Mouse (Mus musculus) limb, embryonic 13.5 days (tissue): Measurements from ENCODE around the gene Cox7b2. TPM values are rescaled to one million over a fixed set of nuclear protein-coding genes. Genes with fewer than 3 reads are reported as not detected.
"Not testable (repeated sequence)": the region's sequence is repeated elsewhere in the genome, so short reads cannot be mapped to it uniquely, and the experiment has no call there.

Experiments used
- ATAC-seq: fragments of 200-750 bp; cut with Nextera tagmentation; 2 replicates; pipeline ENCODE4 v1.8.0; 2017; ENCODE audit warnings: low read depth, moderate number of reproducible peaks, moderate TSS enrichment; ENCODE audit not compliant: low FRiP score
- H3K27ac ChIP-seq: fragments of 300-500 bp; sonication (generic); 2 replicates; pipeline ENCODE4 v1.5.1; 2015; ENCODE audit warnings: inconsistent platforms, mild to moderate bottlenecking, moderate library complexity
- H3K27me3 ChIP-seq: fragments of 300-500 bp; sonication (generic); 2 replicates; pipeline ENCODE4 v1.6.1; 2015; ENCODE audit warnings: mild to moderate bottlenecking, inconsistent platforms
- H3K36me3 ChIP-seq: fragments of 300-500 bp; sonication (generic); 2 replicates; pipeline ENCODE4 v1.6.1; 2015; ENCODE audit warnings: inconsistent platforms, mild to moderate bottlenecking, moderate library complexity
- H3K4me1 ChIP-seq: fragments of 300-500 bp; sonication (generic); 2 replicates; pipeline ENCODE4 v1.6.1; 2015; ENCODE audit warnings: inconsistent platforms
- H3K4me2 ChIP-seq: fragments of 300-500 bp; sonication (generic); replicated peaks from 2 replicates; pipeline ENCODE4 v1.6.1; 2015; ENCODE audit warnings: inconsistent platforms, mild to moderate bottlenecking, moderate library complexity
- H3K4me3 ChIP-seq: fragments of 300-500 bp; sonication (generic); 2 replicates; pipeline ENCODE4 v1.5.1; 2015; ENCODE audit warnings: moderate library complexity, mild to moderate bottlenecking, inconsistent platforms
- H3K9ac ChIP-seq: fragments of 300-500 bp; sonication (generic); 2 replicates; pipeline ENCODE4 v1.6.1; 2015; ENCODE audit warnings: mild to moderate bottlenecking, inconsistent platforms
- H3K9me3 ChIP-seq: fragments of 300-500 bp; sonication (generic); 2 replicates; pipeline ENCODE4 v1.6.1; 2016; ENCODE audit warnings: inconsistent platforms
- WGBS: fragments of 180-500 bp; shearing (Covaris S2); methylation state at CpG from one replicate; pipeline ENCODE4 v1.1.7; 2015; 5-methylcytosine and 5-hydroxymethylcytosine counted together
- polyA plus RNA-seq: library from polyadenylated mRNA; unstranded; fragments of >200 nt; fragmentation: Nextera tagmentation; extraction: Ambion mirVana; gene quantifications from 2 replicates; pipeline ENCODE4 v1.2.1, GENCODE M21; 2015

Gene Cox7b2
- 0.39 TPM in 1 of 2 replicates, not detected in the other for polyA plus RNA-seq

GRCm38 (mm10) chr5:71548079-71548478 is at the start of gene Cox7b2:
Cox7b2 (minus strand) TSS chr5:71548205.
- Histone ChIP-seq H3K4me2 (no peak within 1 kb of the TSS), H3K27me3 (no peaks in the 10 kb centered on the region), H3K4me1 (no peaks in the 10 kb centered on the region), H3K4me3 (no peak within 1 kb of the TSS), H3K9me3 (no peaks in the 10 kb centered on the region), H3K36me3 (no peaks in the 10 kb centered on the region), H3K9ac (no peak within 1 kb of the TSS), H3K27ac (no peak within 1 kb of the TSS)
- WGBS: 92% methylated on average over 10 of the region's 10 CpGs
- ATAC-seq: no peak

GRCm38 (mm10) chr5:71595321-71595720 is 47.3 kb upstream of the Cox7b2 start:
- WGBS: 83% methylated on average over 2 of the region's 2 CpGs
- no peak overlapping the region for H3K9ac ChIP-seq
- no peaks in the 10 kb centered on the region for H3K9me3 ChIP-seq
- H3K4me1 ChIP-seq: no peaks in the 10 kb centered on the region
- no peak overlapping the region for H3K4me3 ChIP-seq
- no peaks in the 10 kb centered on the region for H3K36me3 ChIP-seq
- H3K27ac ChIP-seq: no peak overlapping the region
- ATAC-seq: no peak
- no peaks in the 10 kb centered on the region for H3K27me3 ChIP-seq
- no peak overlapping the region for H3K4me2 ChIP-seq

GRCm38 (mm10) chr5:71593745-71594255 is 45.8 kb upstream of the Cox7b2 start:
- ATAC-seq: no peak
- Histone ChIP-seq H3K4me3 (no peak overlapping the region), H3K9ac (no peak overlapping the region), H3K27me3 (no peaks in the 10 kb centered on the region), H3K27ac (no peak overlapping the region), H3K9me3 (no peaks in the 10 kb centered on the region), H3K4me2 (no peak overlapping the region), H3K36me3 (no peaks in the 10 kb centered on the region), H3K4me1 (no peaks in the 10 kb centered on the region)
- WGBS: 80% methylated on average over 2 of the region's 2 CpGs

- Histone ChIP-seq H3K9ac (no peak overlapping the region), H3K4me2 (no peak overlapping the region), H3K27ac (no peak overlapping the region), H3K4me3 (no peak overlapping the region), H3K9me3 (no peaks in the 10 kb centered on the region), H3K27me3 (no peaks in the 10 kb centered on the region), H3K4me1 (no peaks in the 10 kb centered on the region), H3K36me3 (no peaks in the 10 kb centered on the region)
- 78% methylated on average over 9 of the region's 9 CpGs for WGBS
- ATAC-seq: no peak
Measured at GRCm38 (mm10) chr5:71571646-71572237, 23.7 kb upstream of the Cox7b2 start.

GRCm38 (mm10) chr5:71545554-71545953 is 2.5 kb downstream of the Cox7b2 start:
- H3K4me3 ChIP-seq: no peak overlapping the region
- no peaks in the 10 kb centered on the region for H3K9me3 ChIP-seq
- no peak overlapping the region for H3K9ac ChIP-seq
- no peak for ATAC-seq
- H3K27ac ChIP-seq: no peak overlapping the region
- H3K36me3 ChIP-seq: no peaks in the 10 kb centered on the region
- no peak overlapping the region for H3K4me2 ChIP-seq
- no peaks in the 10 kb centered on the region for H3K4me1 ChIP-seq
- H3K27me3 ChIP-seq: no peaks in the 10 kb centered on the region

- H3K27me3 ChIP-seq, H3K27ac ChIP-seq, H3K4me3 ChIP-seq, H3K9me3 ChIP-seq, H3K4me2 ChIP-seq, H3K4me1 ChIP-seq, H3K36me3 ChIP-seq, ATAC-seq, H3K9ac ChIP-seq: not testable (repeated sequence)
- WGBS: 67% methylated on average over 7 of the region's 15 CpGs
Measured at GRCm38 (mm10) chr5:71525486-71525885, 22.5 kb downstream of the Cox7b2 start.

GRCm38 (mm10) chr5:71502058-71502678 is 45.8 kb downstream of the Cox7b2 start:
- no peaks in the 10 kb centered on the region for H3K4me1 ChIP-seq
- no peak overlapping the region for H3K4me3 ChIP-seq
- H3K27ac ChIP-seq: no peak overlapping the region
- ATAC-seq: no peak
- H3K4me2 ChIP-seq: no peak overlapping the region
- no peaks in the 10 kb centered on the region for H3K36me3 ChIP-seq
- no peaks in the 10 kb centered on the region for H3K9me3 ChIP-seq
- H3K27me3 ChIP-seq: no peaks in the 10 kb centered on the region
- no peak overlapping the region for H3K9ac ChIP-seq
- WGBS: 24% methylated on average over 6 of the region's 6 CpGs

- Histone ChIP-seq H3K27ac (no peak overlapping the region), H3K27me3 (no peaks in the 10 kb centered on the region), H3K9ac (no peak overlapping the region), H3K4me1 (no peaks in the 10 kb centered on the region), H3K4me3 (no peak overlapping the region), H3K4me2 (no peak overlapping the region), H3K9me3 (no peaks in the 10 kb centered on the region), H3K36me3 (no peaks in the 10 kb centered on the region)
- ATAC-seq: no peak
- WGBS: 33% methylated on average over 5 of the region's 5 CpGs
Measured at GRCm38 (mm10) chr5:71495621-71496020, 52.4 kb downstream of the Cox7b2 start.

GRCm38 (mm10) chr5:71456957-71457356 is 91.0 kb downstream of the Cox7b2 start:
- Histone ChIP-seq H3K36me3 (no peaks in the 10 kb centered on the region), H3K27me3 (no peaks in the 10 kb centered on the region), H3K4me2 (no peak overlapping the region), H3K4me1 (no peaks in the 10 kb centered on the region), H3K9ac (no peak overlapping the region), H3K27ac (no peak overlapping the region), H3K9me3 (no peaks in the 10 kb centered on the region), H3K4me3 (no peak overlapping the region)
- 39% methylated on average over 3 of the region's 3 CpGs for WGBS
- ATAC-seq: no peak

- no peak overlapping the region for H3K27ac ChIP-seq
- no peak overlapping the region for H3K9ac ChIP-seq
- 80% methylated on average over 6 of the region's 6 CpGs for WGBS
- no peaks in the 10 kb centered on the region for H3K9me3 ChIP-seq
- H3K36me3 ChIP-seq: no peaks in the 10 kb centered on the region
- no peak for ATAC-seq
- no peaks in the 10 kb centered on the region for H3K27me3 ChIP-seq
- no peak overlapping the region for H3K4me3 ChIP-seq
- H3K4me1 ChIP-seq: no peaks in the 10 kb centered on the region
- no peak overlapping the region for H3K4me2 ChIP-seq
Measured at GRCm38 (mm10) chr5:71440174-71440573, 107.8 kb downstream of the Cox7b2 start.
